Mouse (Mus musculus): ENCODE measurements at regions not wholly inside any gene's neighbourhood (a gene's known extent, or its start where the extent isn't known, plus 50 kb on each side); places are given as distances from the start of the nearest gene placed in this dataset.
A peak's percentile ranks its signal among the peaks of the same experiment; 100 is the strongest.

- DNase-seq (ENCODE audit: low spot score) (no peak), ATAC-seq (no peak)
- H3K9ac ChIP-seq (ENCODE audit: low read length): no peak overlapping the region
- no peak overlapping the region for H3K4me3 ChIP-seq (ENCODE audit: low read depth, low read length)
- H3K4me2 ChIP-seq (ENCODE audit: low read length): no peak overlapping the region
- 91% methylated on average over 3 of the region's 3 CpGs for WGBS
- no peaks in the 10 kb centered on the region; the same call in 1 of the 2 replicates for H3K9me3 ChIP-seq (replicated peaks; ENCODE audit: control insufficient read depth, low read length)
- H3K4me1 ChIP-seq (ENCODE audit: control insufficient read depth, insufficient read depth, low read length): no peaks in the 10 kb centered on the region
- no peaks in the 10 kb centered on the region for H3K36me3 ChIP-seq (ENCODE audit: control insufficient read depth, insufficient read depth, low read length)
- no peak overlapping the region for H3K27ac ChIP-seq (ENCODE audit: low read depth, low read length)
- no peaks in the 10 kb centered on the region for H3K27me3 ChIP-seq (replicated peaks; ENCODE audit: control insufficient read depth, insufficient read depth, low read length)
Observed at GRCm38 (mm10) chr10:99410754-99411153, 147.7 kb downstream of the Dusp6 start.

- Histone ChIP-seq H3K9me3 (replicated peaks; ENCODE audit: control insufficient read depth, low read length) (no peaks in the 10 kb centered on the region; the same call in 1 of the 2 replicates), H3K27me3 (replicated peaks; ENCODE audit: control insufficient read depth, insufficient read depth, low read length) (no peaks in the 10 kb centered on the region), H3K4me3 (ENCODE audit: low read depth, low read length) (no peak overlapping the region), H3K27ac (ENCODE audit: low read depth, low read length) (no peak overlapping the region), H3K4me1 (ENCODE audit: control insufficient read depth, insufficient read depth, low read length) (no peaks in the 10 kb centered on the region), H3K4me2 (ENCODE audit: low read length) (no peak overlapping the region), H3K9ac (ENCODE audit: low read length) (no peak overlapping the region), H3K36me3 (ENCODE audit: control insufficient read depth, insufficient read depth, low read length) (no peaks in the 10 kb centered on the region)
- ATAC-seq (no peak), DNase-seq (ENCODE audit: low spot score) (no peak)
- 84% methylated on average over 3 of the region's 3 CpGs for WGBS
Observed at GRCm38 (mm10) chr10:99413455-99413854, 150.4 kb downstream of the Dusp6 start.

DNA sequence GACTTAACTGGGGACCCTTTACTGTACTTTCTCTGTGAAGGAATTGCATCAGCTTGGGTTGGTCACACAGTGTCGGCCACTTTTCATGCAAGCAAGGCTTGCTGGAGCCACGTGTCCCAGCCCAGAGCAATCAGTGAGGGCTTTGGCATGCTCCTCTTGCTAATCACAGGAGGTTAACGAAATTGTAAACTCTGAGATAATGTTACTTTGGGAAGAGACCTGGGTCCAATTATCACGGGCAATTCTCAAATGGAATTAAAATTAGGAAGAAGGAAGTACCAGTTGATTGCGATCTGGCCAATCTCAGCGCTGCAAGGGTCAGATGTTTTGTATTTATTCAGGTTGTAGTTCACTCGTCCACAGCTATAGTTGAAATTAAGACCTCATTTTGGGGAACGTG lies 153.2 kb downstream of the Dusp6 start:
- no peaks in the 10 kb centered on the region for H3K9me3 ChIP-seq (replicated peaks; ENCODE audit: control insufficient read depth, low read length)
- no peak overlapping the region for H3K27ac ChIP-seq (ENCODE audit: low read depth, low read length)
- H3K4me1 ChIP-seq (ENCODE audit: control insufficient read depth, insufficient read depth, low read length): peaks cover 4% of the 10 kb centered on the region; the same call in 1 of the 2 replicates
- WGBS: 43% methylated on average over 8 of the region's 8 CpGs
- H3K9ac ChIP-seq (ENCODE audit: low read length): no peak overlapping the region
- no peaks in the 10 kb centered on the region for H3K27me3 ChIP-seq (replicated peaks; ENCODE audit: control insufficient read depth, insufficient read depth, low read length)
- H3K4me3 ChIP-seq (ENCODE audit: low read depth, low read length): no peak overlapping the region
- H3K36me3 ChIP-seq (ENCODE audit: control insufficient read depth, insufficient read depth, low read length): no peaks in the 10 kb centered on the region
- DNase-seq (ENCODE audit: low spot score): no peak
- no peak for ATAC-seq
- H3K4me2 ChIP-seq (ENCODE audit: low read length): no peak overlapping the region

GRCm38 (mm10) chr10:99416896-99417479 lies 154.0 kb downstream of the Dusp6 start:
- Histone ChIP-seq H3K36me3 (ENCODE audit: control insufficient read depth, insufficient read depth, low read length) (no peaks in the 10 kb centered on the region), H3K9ac (ENCODE audit: low read length) (no peak overlapping the region), H3K4me1 (ENCODE audit: control insufficient read depth, insufficient read depth, low read length) (peaks cover 4% of the 10 kb centered on the region; the same call in 1 of the 2 replicates), H3K4me3 (ENCODE audit: low read depth, low read length) (no peak overlapping the region), H3K27ac (ENCODE audit: low read depth, low read length) (no peak overlapping the region), H3K4me2 (ENCODE audit: low read length) (no peak overlapping the region), H3K27me3 (replicated peaks; ENCODE audit: control insufficient read depth, insufficient read depth, low read length) (no peaks in the 10 kb centered on the region), H3K9me3 (replicated peaks; ENCODE audit: control insufficient read depth, low read length) (no peaks in the 10 kb centered on the region)
- 7% methylated on average over 3 of the region's 3 CpGs for WGBS
- no peak for DNase-seq (ENCODE audit: low spot score)
- no peak for ATAC-seq

DNA sequence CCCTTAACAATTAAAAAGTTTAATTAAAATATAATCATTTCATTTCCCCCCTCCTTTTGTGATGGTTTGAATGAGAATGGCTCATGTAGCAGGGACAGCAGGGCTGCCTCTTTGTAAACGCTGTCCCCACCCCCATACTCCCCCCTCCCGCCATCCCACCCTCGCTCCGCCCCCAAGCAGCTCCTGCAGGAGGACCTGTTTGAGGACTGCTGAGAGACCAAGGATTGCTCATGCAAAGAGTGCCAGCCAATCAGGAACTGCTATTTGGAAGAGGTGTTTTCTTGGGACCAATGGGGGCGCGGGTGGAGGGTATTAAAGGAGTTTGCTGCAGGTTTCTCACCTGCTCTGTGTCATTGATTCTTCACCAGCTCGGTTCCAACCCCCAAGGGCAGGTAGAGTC lies 154.6 kb downstream of the Dusp6 start:
- Histone ChIP-seq H3K9ac (ENCODE audit: low read length) (no peak overlapping the region), H3K27me3 (replicated peaks; ENCODE audit: control insufficient read depth, insufficient read depth, low read length) (no peaks in the 10 kb centered on the region), H3K36me3 (ENCODE audit: control insufficient read depth, insufficient read depth, low read length) (no peaks in the 10 kb centered on the region), H3K9me3 (replicated peaks; ENCODE audit: control insufficient read depth, low read length) (no peaks in the 10 kb centered on the region), H3K4me1 (ENCODE audit: control insufficient read depth, insufficient read depth, low read length) (peaks cover 4% of the 10 kb centered on the region; the same call in 1 of the 2 replicates), H3K4me3 (ENCODE audit: low read depth, low read length) (no peak overlapping the region), H3K27ac (ENCODE audit: low read depth, low read length) (no peak overlapping the region), H3K4me2 (ENCODE audit: low read length) (no peak overlapping the region)
- DNase-seq (ENCODE audit: low spot score) (no peak), ATAC-seq (no peak)
- WGBS: 26% methylated on average over 7 of the region's 7 CpGs

DNA sequence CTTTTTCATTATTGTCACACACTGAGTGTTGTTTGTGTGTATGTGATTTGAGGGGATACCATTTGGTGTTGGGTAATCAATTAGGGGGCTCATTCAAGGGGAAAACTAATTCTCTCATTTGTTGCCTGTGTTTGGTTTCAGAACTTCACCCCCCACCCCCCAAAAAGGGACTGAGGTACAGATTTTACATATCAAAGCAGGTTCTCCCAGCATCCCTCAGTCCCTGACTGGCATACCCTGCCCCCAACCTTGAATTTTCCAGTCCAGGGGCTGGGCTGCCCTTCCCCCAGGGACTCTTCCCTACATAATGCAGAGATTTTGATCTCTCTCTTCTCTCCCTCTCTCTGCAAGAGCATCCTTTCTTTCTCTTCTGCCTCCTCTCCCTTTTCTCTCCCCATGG lies 155.5 kb downstream of the Dusp6 start:
- Histone ChIP-seq H3K27ac (ENCODE audit: low read depth, low read length) (no peak overlapping the region), H3K9ac (ENCODE audit: low read length) (no peak overlapping the region), H3K36me3 (ENCODE audit: control insufficient read depth, insufficient read depth, low read length) (no peaks in the 10 kb centered on the region), H3K4me2 (ENCODE audit: low read length) (no peak overlapping the region), H3K4me1 (ENCODE audit: control insufficient read depth, insufficient read depth, low read length) (peaks cover 4% of the 10 kb centered on the region; the same call in 1 of the 2 replicates), H3K4me3 (ENCODE audit: low read depth, low read length) (no peak overlapping the region), H3K27me3 (replicated peaks; ENCODE audit: control insufficient read depth, insufficient read depth, low read length) (no peaks in the 10 kb centered on the region), H3K9me3 (replicated peaks; ENCODE audit: control insufficient read depth, low read length) (no peaks in the 10 kb centered on the region)
- ATAC-seq (peak; percentile 49), DNase-seq (ENCODE audit: low spot score) (peak; percentile 37)

- WGBS: 13% methylated on average over 7 of the region's 7 CpGs
- H3K9ac ChIP-seq (ENCODE audit: low read length): no peak overlapping the region
- DNase-seq (ENCODE audit: low spot score) (peak; percentile 80), ATAC-seq (peak; percentile 78)
- no peaks in the 10 kb centered on the region for H3K36me3 ChIP-seq (ENCODE audit: control insufficient read depth, insufficient read depth, low read length)
- no peaks in the 10 kb centered on the region for H3K9me3 ChIP-seq (replicated peaks; ENCODE audit: control insufficient read depth, low read length)
- no peak overlapping the region for H3K4me3 ChIP-seq (ENCODE audit: low read depth, low read length)
- no peaks in the 10 kb centered on the region for H3K27me3 ChIP-seq (replicated peaks; ENCODE audit: control insufficient read depth, insufficient read depth, low read length)
- H3K27ac ChIP-seq (ENCODE audit: low read depth, low read length): no peak overlapping the region
- H3K4me2 ChIP-seq (ENCODE audit: low read length): no peak overlapping the region
- H3K4me1 ChIP-seq (ENCODE audit: control insufficient read depth, insufficient read depth, low read length): peaks cover 4% of the 10 kb centered on the region; the same call in 1 of the 2 replicates
Observed at GRCm38 (mm10) chr10:99419532-99419931, 156.5 kb downstream of the Dusp6 start.

DNA sequence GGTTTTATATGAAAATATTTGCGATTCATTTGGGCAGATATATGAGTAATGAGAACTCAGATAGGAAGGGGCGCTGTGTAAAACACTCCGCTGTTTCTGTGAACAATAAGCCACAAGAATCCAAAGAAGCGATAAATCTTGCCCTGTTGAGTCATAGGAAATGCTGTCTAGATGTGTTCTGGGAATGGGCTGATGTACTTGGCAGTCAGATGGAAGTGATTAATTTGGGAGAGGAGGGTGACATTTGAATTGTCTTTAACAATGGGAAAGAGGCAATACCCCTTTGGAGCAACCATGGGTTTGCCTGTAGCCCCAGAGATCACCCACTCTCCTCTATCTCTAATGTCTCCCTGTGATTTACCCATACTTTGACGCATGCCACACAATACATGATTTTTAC lies 160.4 kb downstream of the Dusp6 start:
- Histone ChIP-seq H3K36me3 (ENCODE audit: control insufficient read depth, insufficient read depth, low read length) (no peaks in the 10 kb centered on the region), H3K4me1 (ENCODE audit: control insufficient read depth, insufficient read depth, low read length) (peaks cover 4% of the 10 kb centered on the region; the same call in 1 of the 2 replicates), H3K27ac (ENCODE audit: low read depth, low read length) (no peak overlapping the region), H3K27me3 (replicated peaks; ENCODE audit: control insufficient read depth, insufficient read depth, low read length) (no peaks in the 10 kb centered on the region), H3K9ac (ENCODE audit: low read length) (no peak overlapping the region), H3K4me2 (ENCODE audit: low read length) (no peak overlapping the region), H3K9me3 (replicated peaks; ENCODE audit: control insufficient read depth, low read length) (no peaks in the 10 kb centered on the region), H3K4me3 (ENCODE audit: low read depth, low read length) (no peak overlapping the region)
- 92% methylated on average over 5 of the region's 5 CpGs for WGBS
- DNase-seq (ENCODE audit: low spot score) (no peak), ATAC-seq (no peak)

GRCm38 (mm10) chr10:99425265-99425664 lies 162.2 kb downstream of the Dusp6 start:
- Histone ChIP-seq H3K9me3 (replicated peaks; ENCODE audit: control insufficient read depth, low read length) (no peaks in the 10 kb centered on the region), H3K27ac (ENCODE audit: low read depth, low read length) (no peak overlapping the region), H3K4me1 (ENCODE audit: control insufficient read depth, insufficient read depth, low read length) (no peaks in the 10 kb centered on the region), H3K4me2 (ENCODE audit: low read length) (no peak overlapping the region), H3K4me3 (ENCODE audit: low read depth, low read length) (no peak overlapping the region), H3K9ac (ENCODE audit: low read length) (no peak overlapping the region), H3K27me3 (replicated peaks; ENCODE audit: control insufficient read depth, insufficient read depth, low read length) (no peaks in the 10 kb centered on the region), H3K36me3 (ENCODE audit: control insufficient read depth, insufficient read depth, low read length) (no peaks in the 10 kb centered on the region)
- 91% methylated on average over 4 of the region's 4 CpGs for WGBS
- DNase-seq (ENCODE audit: low spot score) (no peak), ATAC-seq (no peak)
